Mouse (Mus musculus) G1E (cell line): ENCODE results near the gene Gm11939.

ENCODE experiments used
- CTCF ChIP-seq: IDR thresholded peaks from 2 replicates; pipeline ENCODE4 v1.5.1; 2012; ENCODE audit warnings: low read depth, low read length, inconsistent platforms, mixed read lengths
- GATA1 ChIP-seq: IDR thresholded peaks from 2 replicates; pipeline ENCODE4 v1.6.1; 2012; ENCODE audit warnings: borderline replicate concordance, low read length, inconsistent platforms, mixed read lengths
- GATA2 ChIP-seq: IDR thresholded peaks from 2 replicates; pipeline ENCODE4 v1.6.1; 2012; ENCODE audit warnings: low read depth, low read length, inconsistent platforms, borderline replicate concordance
- POLR2AphosphoS5 ChIP-seq: IDR thresholded peaks from 2 replicates; pipeline ENCODE4 v1.6.1; 2012; ENCODE audit warnings: low read depth, low read length, inconsistent platforms; ENCODE audit not compliant: insufficient replicate concordance
- TAL1 ChIP-seq: conservative IDR thresholded peaks from 2 replicates; pipeline ENCODE4 v1.6.1; 2012; ENCODE audit warnings: low read depth, low read length, inconsistent platforms, mixed read lengths

- TF ChIP-seq CTCF, result no peak
- no peak for TF ChIP-seq GATA2
- TF ChIP-seq GATA1, result no peak
- TF ChIP-seq POLR2AphosphoS5, result no peak
- TF ChIP-seq TAL1, result no peak
These were observed 37.9 kb downstream of the Gm11939 start, which contains the start of gene Krt39 for GRCm38 (mm10) chr11:99521288-99521860.
